Mouse (Mus musculus) myocyte (in vitro differentiated cells): ENCODE measurements around the gene Gm47841. TPM values are rescaled to one million over a fixed set of nuclear protein-coding genes. Genes with fewer than 3 reads are reported as not detected.

Source experiments
- H3K27me3 ChIP-seq: one replicate; pipeline ENCODE4 v1.6.1; 2011; ENCODE audit not compliant: control insufficient read depth, insufficient read depth, insufficient read length
- H3K36me3 ChIP-seq: one replicate; pipeline ENCODE4 v1.6.1; 2011; ENCODE audit not compliant: control insufficient read depth, insufficient read depth
- H3K4me2 ChIP-seq: one replicate; pipeline ENCODE4 v1.6.1; 2011; ENCODE audit warnings: low read depth, control low read depth
- H3K4me3 ChIP-seq: one replicate; pipeline ENCODE4 v1.5.1; 2011; ENCODE audit warnings: mild to moderate bottlenecking, control low read depth, moderate library complexity
- H3K79me2 ChIP-seq: one replicate; pipeline ENCODE4 v1.6.1; 2011; ENCODE audit not compliant: control insufficient read depth, insufficient read depth
- H3ac ChIP-seq: one replicate; pipeline ENCODE4 v1.6.1; 2011; ENCODE audit not compliant: control insufficient read depth, insufficient read length
- CEBPB ChIP-seq: IDR thresholded peaks from 2 replicates; pipeline ENCODE4 v1.6.1; 2011; ENCODE audit warnings: mild to moderate bottlenecking, moderate library complexity; ENCODE audit not compliant: poor library complexity, insufficient read depth, severe bottlenecking
- E2F4 ChIP-seq: IDR thresholded peaks from one replicate; pipeline ENCODE4 v1.6.1; 2011; ENCODE audit warnings: mild to moderate bottlenecking, control low read depth, moderate library complexity; ENCODE audit not compliant: insufficient read depth
- MAX ChIP-seq: IDR thresholded peaks from one replicate; pipeline ENCODE4 v1.6.1; 2011; ENCODE audit warnings: low read depth, mild to moderate bottlenecking, control low read depth
- MYOD1 ChIP-seq, 3 experiments: IDR thresholded peaks; one replicate each; pipeline ENCODE4 v1.6.1; 2011; ENCODE audit warnings: control low read depth in 2 of 3, low read depth in 2 of 3, mild to moderate bottlenecking in 2 of 3, moderate library complexity in 1 of 3; ENCODE audit not compliant: insufficient read length in 2 of 3, control insufficient read depth in 1 of 3
- MYOG ChIP-seq, 3 experiments: IDR thresholded peaks; one replicate each; pipeline ENCODE4 v1.6.1; 2011; ENCODE audit warnings: control low read depth in 2 of 3, low read depth in 2 of 3, mild to moderate bottlenecking in 2 of 3; ENCODE audit not compliant: insufficient read length in 2 of 3, control insufficient read depth in 1 of 3, insufficient read depth in 1 of 3
- POLR2A ChIP-seq: IDR thresholded peaks from one replicate; pipeline ENCODE4 v1.6.1; 2011; ENCODE audit warnings: low read depth, mild to moderate bottlenecking, control low read depth, moderate library complexity; ENCODE audit not compliant: insufficient read length
- POLR2AphosphoS2 ChIP-seq: IDR thresholded peaks from one replicate; pipeline ENCODE4 v1.6.1; 2011; ENCODE audit warnings: low read depth, control low read depth; ENCODE audit not compliant: insufficient read length
- REST ChIP-seq: IDR thresholded peaks from one replicate; pipeline ENCODE4 v1.6.1; 2011; ENCODE audit warnings: mild to moderate bottlenecking, control low read depth, moderate library complexity; ENCODE audit not compliant: insufficient read depth, insufficient read length
- SRF ChIP-seq: IDR thresholded peaks from one replicate; pipeline ENCODE4 v1.6.1; 2011; ENCODE audit warnings: low read depth; ENCODE audit not compliant: control insufficient read depth, insufficient read length
- TCF12 ChIP-seq: IDR thresholded peaks from one replicate; pipeline ENCODE4 v1.6.1; 2011; ENCODE audit warnings: mild to moderate bottlenecking, control low read depth; ENCODE audit not compliant: poor library complexity, insufficient read depth, severe bottlenecking
- TCF3 ChIP-seq: IDR thresholded peaks from one replicate; pipeline ENCODE4 v1.6.1; 2011; ENCODE audit warnings: low read depth, control low read depth; ENCODE audit not compliant: insufficient read length
- USF1 ChIP-seq: IDR thresholded peaks from one replicate; pipeline ENCODE4 v1.6.1; 2011; ENCODE audit warnings: low read depth, mild to moderate bottlenecking, control low read depth, moderate library complexity
- polyA plus RNA-seq: library from polyadenylated mRNA; unstranded; fragments of >200 nt; fragmentation: generic; extraction: Trizol; gene quantifications from one replicate; pipeline ENCODE4 v1.2.1, GENCODE M21; 2012; ENCODE audit warnings: missing spikeins

The Gm47841 gene
- polyA plus RNA-seq, 1 experiment, result not detected

GRCm38 (mm10) chr15:101077813-101078730 lies 30.9 kb upstream of the Gm47841 start, which contains the start of gene Fignl2:
Fignl2 (minus strand) TSS chr15:101078567.
- Histone ChIP-seq H3K27me3 (peaks cover 84% of the 10 kb centered on the region), H3K79me2 (no peaks in the 10 kb centered on the region), H3ac (peak within 1 kb of the TSS; percentile 14), H3K4me3 (no peak within 1 kb of the TSS), H3K36me3 (no peaks in the 10 kb centered on the region), H3K4me2 (peak within 1 kb of the TSS; percentile 48)
- TF ChIP-seq USF1 (no peak), MAX (no peak), REST (no peak), POLR2AphosphoS2 (no peak)

GRCm38 (mm10) chr15:101077001-101077812 lies 30.0 kb upstream of the Gm47841 start:
- H3K27me3 ChIP-seq, result peaks cover 88% of the 10 kb centered on the region
- no peaks in the 10 kb centered on the region for H3K36me3 ChIP-seq
- H3K79me2 ChIP-seq, result no peaks in the 10 kb centered on the region
- TF ChIP-seq TCF12 (no peak), MYOD1 (IDR thresholded peaks at IDR 0.05; ENCODE audit: control insufficient read depth in 1 of 3, insufficient read length in 2 of 3, low read depth in 2 of 3) (no peak)
- H3ac ChIP-seq, result no peak overlapping the region
- H3K4me2 ChIP-seq, result no peak overlapping the region
- H3K4me3 ChIP-seq, result no peak overlapping the region

- Histone ChIP-seq H3K4me2 (no peak overlapping the region), H3K36me3 (no peaks in the 10 kb centered on the region), H3ac (no peak overlapping the region), H3K4me3 (no peak overlapping the region), H3K79me2 (no peaks in the 10 kb centered on the region), H3K27me3 (peaks cover 88% of the 10 kb centered on the region)
- TF ChIP-seq REST, result no peak
- no peak for TF ChIP-seq MAX
- TF ChIP-seq TCF3, result no peak
- no peak for TF ChIP-seq SRF
- TF ChIP-seq TCF12, result no peak
- no peak for TF ChIP-seq CEBPB
- TF ChIP-seq USF1, result no peak
- TF ChIP-seq POLR2A, result no peak
- no peak for TF ChIP-seq MYOD1 (IDR thresholded peaks at IDR 0.05; ENCODE audit: control insufficient read depth in 1 of 3, insufficient read length in 2 of 3, low read depth in 2 of 3)
- no peak for TF ChIP-seq E2F4
- no peak for TF ChIP-seq POLR2AphosphoS2
- TF ChIP-seq MYOG (IDR thresholded peaks at IDR 0.05; ENCODE audit: control insufficient read depth in 1 of 3, insufficient read depth in 1 of 3, insufficient read length in 2 of 3, low read depth in 2 of 3), result no peak
Measured at GRCm38 (mm10) chr15:101076071-101077000, 29.1 kb upstream of the Gm47841 start.

- TF ChIP-seq MAX, result no peak
- no peak for TF ChIP-seq POLR2AphosphoS2
- TF ChIP-seq USF1, result no peak
- no peak for TF ChIP-seq SRF
- TF ChIP-seq E2F4, result no peak
- no peak for TF ChIP-seq TCF3
- TF ChIP-seq MYOG (IDR thresholded peaks at IDR 0.05; ENCODE audit: control insufficient read depth in 1 of 3, insufficient read depth in 1 of 3, insufficient read length in 2 of 3, low read depth in 2 of 3), result no peak
- TF ChIP-seq CEBPB, result no peak
- TF ChIP-seq TCF12, result no peak
- no peak for TF ChIP-seq POLR2A
- no peak for TF ChIP-seq REST
- TF ChIP-seq MYOD1 (IDR thresholded peaks at IDR 0.05; ENCODE audit: control insufficient read depth in 1 of 3, insufficient read length in 2 of 3, low read depth in 2 of 3), result no peak
- no peak overlapping the region for H3ac ChIP-seq
- no peak overlapping the region for H3K4me3 ChIP-seq
- peaks cover 86% of the 10 kb centered on the region for H3K27me3 ChIP-seq
- no peaks in the 10 kb centered on the region for H3K36me3 ChIP-seq
- no peak overlapping the region for H3K4me2 ChIP-seq
- no peaks in the 10 kb centered on the region for H3K79me2 ChIP-seq
Measured at GRCm38 (mm10) chr15:101075656-101076055, 28.5 kb upstream of the Gm47841 start.
